Mouse (Mus musculus) liver, embryonic 14.5 days (tissue): ENCODE results near the gene Cables2. TPM values are rescaled to one million over a fixed set of nuclear protein-coding genes. Genes with fewer than 3 reads are reported as not detected.

Experiments used
- ATAC-seq: fragments of 200-750 bp; cut with Nextera tagmentation; 2 replicates; pipeline ENCODE4 v1.8.0; 2017; ENCODE audit warnings: moderate number of reproducible peaks, mild to moderate bottlenecking, moderate library complexity; ENCODE audit not compliant: insufficient read depth
- DNase-seq, 3 experiments: peaks; one replicate each; pipeline ENCODE4 v3.0.0-alpha.2; 2012 to 2013; ENCODE audit warnings: low read depth in 3 of 3, low spot score in 3 of 3
- H3K27ac ChIP-seq: fragments of 300-500 bp; sonication (generic); 2 replicates; pipeline ENCODE4 v1.5.1; 2014; ENCODE audit warnings: moderate library complexity, mild to moderate bottlenecking, control low read depth, inconsistent platforms
- H3K27me3 ChIP-seq: fragments of 300-500 bp; sonication (generic); 2 replicates; pipeline ENCODE4 v1.6.1; 2014; ENCODE audit warnings: mild to moderate bottlenecking, low read length, moderate library complexity; ENCODE audit not compliant: control insufficient read depth, insufficient read depth
- H3K36me3 ChIP-seq: fragments of 300-500 bp; sonication (generic); replicated peaks from 2 replicates; pipeline ENCODE4 v1.6.1; 2014; ENCODE audit warnings: low read depth; ENCODE audit not compliant: control insufficient read depth, insufficient read depth
- H3K4me1 ChIP-seq, 2 experiments: fragments of 200-500 bp in 1 of 2; fragments of 300-500 bp in 1 of 2; sonication (generic) in 1 of 2; replicated peaks; 2 replicates each; pipeline ENCODE4 v1.6.1; 2012 to 2014; ENCODE audit warnings: antibody characterized with exemption in 1 of 2, inconsistent platforms in 1 of 2, low read length in 1 of 2; ENCODE audit not compliant: control insufficient read depth in 2 of 2, insufficient read depth in 2 of 2
- H3K4me2 ChIP-seq: fragments of 300-500 bp; sonication (generic); 2 replicates; pipeline ENCODE4 v1.6.1; 2014; ENCODE audit warnings: low read depth, mild to moderate bottlenecking, control low read depth, moderate library complexity
- H3K4me3 ChIP-seq, 2 experiments: fragments of 200-500 bp in 1 of 2; fragments of 300-500 bp in 1 of 2; sonication (generic) in 1 of 2; 2 replicates each; pipeline ENCODE4 v1.5.1; 2012 to 2014; ENCODE audit warnings: low read depth in 2 of 2, low read length in 2 of 2, mild to moderate bottlenecking in 2 of 2, control low read depth in 1 of 2, inconsistent platforms in 1 of 2, moderate library complexity in 1 of 2; ENCODE audit not compliant: insufficient read depth in 1 of 2
- H3K9ac ChIP-seq: fragments of 300-500 bp; sonication (generic); replicated peaks from 2 replicates; pipeline ENCODE4 v1.6.1; 2014; ENCODE audit warnings: mild to moderate bottlenecking, control low read depth, moderate library complexity
- H3K9me3 ChIP-seq: fragments of 300-500 bp; sonication (generic); 2 replicates; pipeline ENCODE4 v1.6.1; 2016; ENCODE audit warnings: low read length, mixed read lengths; ENCODE audit not compliant: control insufficient read depth
- CTCF ChIP-seq: IDR thresholded peaks from 2 replicates; pipeline ENCODE4 v1.5.1; 2016; ENCODE audit warnings: antibody characterized with exemption, low read depth, control low read depth
- EP300 ChIP-seq: IDR thresholded peaks from 2 replicates; pipeline ENCODE4 v1.6.1; 2016; ENCODE audit warnings: antibody characterized with exemption, low read depth
- WGBS: fragments of 180-500 bp; shearing (Covaris S2); extraction: QIAGEN DNeasy Blood & Tissue Kit; methylation state at CpG from one replicate; pipeline ENCODE4 v1.1.7; 2014; ENCODE audit not compliant: insufficient replicate concordance; 5-methylcytosine and 5-hydroxymethylcytosine counted together
- polyA plus RNA-seq, 2 experiments: library from polyadenylated mRNA; depleted of rRNA in 1 of 2; stranded (reverse) in 1 of 2; unstranded in 1 of 2; fragments of >200 nt; fragmentation: Nextera tagmentation in 1 of 2; extraction: Ambion mirVana in 1 of 2; gene quantifications; 2 replicates each; pipeline versions ENCODE4 v1.2.1 to v1.2.3; 2012 to 2014

The Cables2 gene
- polyA plus RNA-seq, 2 experiments, result 3.3 to 5.6 TPM

DNA sequence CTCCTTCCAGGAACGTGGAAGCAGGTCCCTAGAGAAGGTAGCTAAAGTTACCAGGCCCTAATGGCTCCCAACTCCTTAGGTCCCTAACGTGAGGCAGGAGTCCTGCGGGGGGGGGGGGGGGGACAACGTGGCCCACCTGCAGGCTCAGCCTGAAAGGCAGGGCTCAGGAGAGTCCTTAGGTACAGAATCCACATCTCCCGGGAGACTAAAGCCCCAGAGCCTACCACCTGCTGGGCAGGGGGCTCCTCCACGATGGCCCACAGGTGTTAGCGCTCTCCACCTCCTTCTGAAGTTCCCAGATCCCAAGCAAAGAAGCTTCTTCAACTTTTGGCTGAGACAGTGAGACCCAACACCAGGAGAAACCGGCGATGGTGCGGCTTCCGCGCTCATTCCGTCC, 48.7 kb downstream of the Cables2 start:
- Histone ChIP-seq H3K27me3 (peaks cover 38% of the 10 kb centered on the region), H3K4me2 (peak overlapping the region; percentile 64), H3K4me1 (peaks cover 0 to 3% of the 10 kb centered on the region in 2 experiments; a peak in 1 of 4 replicates), H3K9me3 (no peaks in the 10 kb centered on the region), H3K4me3 (peak overlapping the region in 1 of 2 experiments; percentile 52; a peak in 1 of 4 replicates), H3K36me3 (no peaks in the 10 kb centered on the region), H3K27ac (no peak overlapping the region), H3K9ac (no peak overlapping the region)
- 10% methylated on average over 11 of the region's 13 CpGs for WGBS
- no peak for TF ChIP-seq EP300
- TF ChIP-seq CTCF, result no peak
- no peak for ATAC-seq
- DNase-seq, result no peak

GRCm38 (mm10) chr2:180222250-180222649, 51.0 kb downstream of the Cables2 start:
- DNase-seq (no peak), ATAC-seq (no peak)
- no peak for TF ChIP-seq EP300
- peak; percentile 49 for TF ChIP-seq CTCF
- no peaks in the 10 kb centered on the region for H3K9me3 ChIP-seq
- H3K27me3 ChIP-seq, result peaks cover 37% of the 10 kb centered on the region
- H3K4me2 ChIP-seq, result no peak overlapping the region
- no peak overlapping the region for H3K9ac ChIP-seq
- 30% methylated on average over 6 of the region's 6 CpGs for WGBS
- no peaks in the 10 kb centered on the region for H3K36me3 ChIP-seq
- no peaks in the 10 kb centered on the region; a peak in 1 of 4 replicates for H3K4me1 ChIP-seq
- H3K4me3 ChIP-seq, result no peak overlapping the region
- no peak overlapping the region for H3K27ac ChIP-seq

DNA sequence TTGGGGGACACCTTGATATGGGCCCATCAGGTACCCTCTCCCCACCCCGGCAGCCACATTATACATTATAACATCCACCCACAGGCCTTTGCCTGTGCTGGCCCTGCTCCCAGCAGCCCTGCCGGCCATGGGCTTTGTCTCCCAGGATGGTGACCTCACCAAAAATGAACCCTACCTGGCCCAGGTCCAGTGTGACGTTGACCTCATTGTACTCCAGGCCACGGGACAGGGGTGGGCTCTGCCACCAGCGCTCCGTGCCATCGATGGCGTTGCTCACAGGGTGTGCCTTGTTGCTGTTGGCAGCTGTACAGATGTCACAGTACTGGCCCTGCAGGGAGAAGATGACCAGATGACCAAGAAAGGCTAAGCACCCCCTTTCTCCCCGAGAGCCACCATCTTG, 52.2 kb downstream of the Cables2 start:
- no peak overlapping the region for H3K27ac ChIP-seq

DNA sequence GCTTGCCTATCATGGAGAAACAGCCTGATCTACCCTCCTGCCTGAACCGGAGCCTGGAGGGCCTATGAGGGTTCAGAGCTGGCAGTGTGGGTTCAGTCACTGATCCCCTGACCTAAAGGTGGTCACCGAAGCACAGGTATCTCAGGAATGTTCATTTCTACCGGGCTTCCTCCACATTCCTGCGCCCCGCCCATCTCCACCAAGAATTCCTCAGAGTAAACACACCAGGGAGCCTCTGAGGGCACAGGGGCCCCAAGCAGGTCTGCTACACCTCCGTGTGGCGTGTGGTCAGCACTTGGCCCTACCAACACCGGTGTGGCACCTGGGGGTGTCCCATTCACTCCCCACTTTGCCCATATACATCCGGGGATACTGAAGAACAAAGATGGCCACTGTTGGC, 53.1 kb downstream of the Cables2 start:
- TF ChIP-seq CTCF (no peak), EP300 (no peak)
- Histone ChIP-seq H3K4me2 (no peak overlapping the region), H3K9me3 (no peaks in the 10 kb centered on the region), H3K27me3 (peaks cover 16% of the 10 kb centered on the region), H3K9ac (no peak overlapping the region), H3K27ac (no peak overlapping the region), H3K36me3 (no peaks in the 10 kb centered on the region), H3K4me3 (no peak overlapping the region), H3K4me1 (no peaks in the 10 kb centered on the region)
- WGBS, result 57% methylated on average over 9 of the region's 9 CpGs
- no peak for ATAC-seq
- DNase-seq, result no peak

More for the DNA sequence above, 52.2 kb downstream of the Cables2 start:
- Histone ChIP-seq H3K36me3 (no peaks in the 10 kb centered on the region), H3K9me3 (no peaks in the 10 kb centered on the region), H3K27me3 (peaks cover 25% of the 10 kb centered on the region), H3K4me3 (no peak overlapping the region), H3K9ac (no peak overlapping the region), H3K4me2 (no peak overlapping the region), H3K4me1 (no peaks in the 10 kb centered on the region)
- DNase-seq (no peak), ATAC-seq (no peak)
- WGBS, result 71% methylated on average over 9 of the region's 9 CpGs
- no peak for TF ChIP-seq CTCF
- no peak for TF ChIP-seq EP300

DNA sequence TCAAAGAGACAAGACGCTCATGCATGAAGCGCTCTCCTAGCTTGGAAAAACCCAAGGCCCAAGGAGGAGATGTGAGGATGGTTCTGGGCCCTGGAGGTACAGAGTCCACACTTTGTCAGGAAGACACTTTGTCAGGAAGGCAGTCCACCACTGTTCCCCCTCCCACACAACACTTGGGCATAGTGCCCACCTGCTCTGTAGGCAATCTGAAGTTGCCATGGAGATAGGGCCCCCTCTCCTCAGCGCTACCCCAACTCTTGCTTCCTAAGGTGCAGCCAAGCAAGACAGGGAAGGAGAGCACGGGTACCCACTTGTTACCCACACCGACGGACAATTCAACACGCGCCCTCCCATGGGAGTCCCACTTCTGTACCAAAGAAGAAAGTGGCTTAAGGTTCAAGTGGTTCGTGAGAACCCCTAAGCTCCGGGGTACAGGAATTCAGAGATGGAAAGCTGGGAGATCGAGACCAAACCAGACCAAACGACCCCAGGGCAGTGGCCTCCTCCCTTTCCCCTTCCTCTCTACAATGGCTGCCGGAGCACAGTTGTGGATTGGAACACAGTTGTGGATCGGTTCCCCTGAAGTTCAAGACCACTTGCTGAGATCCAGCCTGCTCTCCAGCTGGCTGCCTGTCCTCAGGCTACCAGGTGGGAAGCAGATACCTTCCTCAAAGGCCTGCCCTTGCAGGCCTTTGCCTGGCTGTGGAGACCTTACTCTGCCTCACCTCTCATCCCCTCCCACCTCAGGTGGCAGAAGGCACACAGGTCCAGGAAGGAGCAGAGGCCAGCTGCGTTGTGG, 54.0 kb downstream of the Cables2 start:
- Histone ChIP-seq H3K27ac (no peak overlapping the region), H3K4me1 (no peaks in the 10 kb centered on the region), H3K36me3 (no peaks in the 10 kb centered on the region), H3K9me3 (no peaks in the 10 kb centered on the region), H3K4me2 (no peak overlapping the region), H3K4me3 (no peak overlapping the region), H3K9ac (no peak overlapping the region), H3K27me3 (peaks cover 8% of the 10 kb centered on the region)
- 71% methylated on average over 15 of the region's 15 CpGs for WGBS
- no peak for ATAC-seq
- no peak for DNase-seq
- TF ChIP-seq EP300 (no peak), CTCF (no peak)
